23 mouse cellular contexts compared by ENCODE assay signal in the genomic region with DNA sequence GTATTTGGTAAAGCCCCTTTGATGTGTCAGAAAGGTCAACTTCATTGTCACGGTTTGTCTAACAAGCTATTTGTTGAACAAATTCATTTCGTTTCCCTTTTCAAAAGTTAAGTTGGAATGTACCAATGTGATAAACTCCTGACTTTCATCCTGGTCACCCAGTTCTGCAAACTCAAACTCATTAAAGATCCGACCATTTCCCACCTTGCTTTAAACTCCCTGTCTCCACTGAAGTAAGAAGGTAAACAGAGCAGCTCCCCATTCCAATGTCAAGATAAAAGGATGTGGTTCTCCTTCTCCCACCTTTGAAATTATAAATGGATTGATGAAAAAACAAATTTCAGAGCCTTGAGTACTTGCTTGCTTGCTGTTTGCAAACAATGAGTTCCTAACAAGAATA.
"Had no signal": no experiment of that assay in that cellular context is flagged by ENCODE, and none has a peak within 500 bp of the region (broad histone marks: within the 10 kb centered on the region; RNA-seq: fewer than 3 reads in every experiment).

No protein-coding gene starts in this region.

- H3K9ac ChIP-seq: forebrain, postnatal 0 days; heart, embryonic 13.5 days; heart, embryonic 15.5 days; hindbrain, embryonic 13.5 days; intestine, embryonic 15.5 days; limb, embryonic 12.5 days had no signal

- H3K9me3 ChIP-seq: heart, embryonic 13.5 days; heart, embryonic 15.5 days; hindbrain, embryonic 13.5 days; intestine, embryonic 15.5 days; limb, embryonic 10.5 days; limb, embryonic 12.5 days had no signal

- H3K27ac ChIP-seq: heart, adult 2 months; heart, embryonic 13.5 days; heart, embryonic 15.5 days; hindbrain, embryonic 13.5 days; intestine, embryonic 15.5 days; layer of hippocampus, adult 2 months; left cerebral cortex, adult 2 months; limb, embryonic 10.5 days; limb, embryonic 12.5 days had no signal

- H3K27me3 ChIP-seq: heart, embryonic 13.5 days; heart, embryonic 15.5 days; hindbrain, embryonic 13.5 days; intestine, embryonic 15.5 days; limb, embryonic 12.5 days had no signal

- H3K4me2 ChIP-seq: heart, embryonic 11.5 days; heart, embryonic 13.5 days; heart, embryonic 15.5 days; hindbrain, embryonic 13.5 days; intestine, embryonic 15.5 days; limb, embryonic 12.5 days had no signal

- ATAC-seq: forebrain, postnatal 0 days; hindbrain, embryonic 16.5 days; inflammation-experienced regulatory T-cells, adult 6 months; intestine, postnatal 0 days had no signal

- DNase-seq: forebrain, postnatal 0 days; gastrocnemius, postnatal 14 days; gastrocnemius, postnatal 36 days; heart, adult 11 months; heart, adult 2 months; heart, postnatal 14 days; heart, postnatal 36 days; kidney, adult 18-20 months; kidney, postnatal 10 days; kidney, postnatal 25 days; kidney, postnatal 4 days had no signal

- H3K4me3 ChIP-seq: heart, adult 2 months; heart, embryonic 13.5 days; heart, embryonic 15.5 days; hindbrain, embryonic 13.5 days; intestine, embryonic 15.5 days; layer of hippocampus, adult 2 months; left cerebral cortex, adult 2 months; limb, embryonic 10.5 days; limb, embryonic 12.5 days had no signal

- H3K36me3 ChIP-seq: heart, embryonic 13.5 days; heart, embryonic 15.5 days; hindbrain, embryonic 13.5 days; intestine, embryonic 15.5 days; limb, embryonic 10.5 days; limb, embryonic 12.5 days had no signal

- H3K4me1 ChIP-seq: heart, embryonic 13.5 days; heart, embryonic 15.5 days; intestine, embryonic 15.5 days; limb, embryonic 10.5 days; limb, embryonic 12.5 days had no signal
